Mouse (Mus musculus) embryonic facial prominence, embryonic 13.5 days (tissue): ENCODE data around the gene Kcna6. TPM values are rescaled to one million over a fixed set of nuclear protein-coding genes. Genes with fewer than 3 reads are reported as not detected.
A peak's percentile ranks its signal among the peaks of the same experiment; 100 is the strongest.

Experiments used
- ATAC-seq: fragments of 200-750 bp; cut with Nextera tagmentation; 2 replicates; pipeline ENCODE4 v1.8.0; 2017; ENCODE audit warnings: low read depth; ENCODE audit not compliant: insufficient number of reproducible peaks, insufficient read depth, low FRiP score, low TSS enrichment
- H3K27ac ChIP-seq: fragments of 300-500 bp; sonication (generic); 2 replicates; pipeline ENCODE4 v1.5.1; 2015; ENCODE audit warnings: moderate library complexity, mild to moderate bottlenecking, inconsistent platforms
- H3K27me3 ChIP-seq: fragments of 300-500 bp; sonication (generic); 2 replicates; pipeline ENCODE4 v1.6.1; 2015; ENCODE audit warnings: mild to moderate bottlenecking, inconsistent platforms
- H3K36me3 ChIP-seq: fragments of 300-500 bp; sonication (generic); 2 replicates; pipeline ENCODE4 v1.6.1; 2015; ENCODE audit warnings: mild to moderate bottlenecking, inconsistent platforms
- H3K4me1 ChIP-seq: fragments of 300-500 bp; sonication (generic); 2 replicates; pipeline ENCODE4 v1.6.1; 2015; ENCODE audit warnings: inconsistent platforms
- H3K4me2 ChIP-seq: fragments of 300-500 bp; sonication (generic); 2 replicates; pipeline ENCODE4 v1.6.1; 2015; ENCODE audit warnings: moderate library complexity, mild to moderate bottlenecking, inconsistent platforms
- H3K4me3 ChIP-seq: fragments of 300-500 bp; sonication (generic); 2 replicates; pipeline ENCODE4 v1.5.1; 2015; ENCODE audit warnings: mild to moderate bottlenecking, inconsistent platforms
- H3K9ac ChIP-seq: fragments of 300-500 bp; sonication (generic); 2 replicates; pipeline ENCODE4 v1.6.1; 2015; ENCODE audit warnings: mild to moderate bottlenecking, inconsistent platforms
- H3K9me3 ChIP-seq: fragments of 300-500 bp; sonication (generic); 2 replicates; pipeline ENCODE4 v1.6.1; 2016; ENCODE audit warnings: inconsistent platforms
- WGBS: fragments of 180-500 bp; shearing (Covaris S2); methylation state at CpG from one replicate; pipeline ENCODE4 v1.1.7; 2015; ENCODE audit warnings: mixed read lengths; 5-methylcytosine and 5-hydroxymethylcytosine counted together
- polyA plus RNA-seq: library from polyadenylated mRNA; unstranded; fragments of >200 nt; fragmentation: Nextera tagmentation; extraction: Ambion mirVana; gene quantifications from 2 replicates; pipeline ENCODE4 v1.2.1, GENCODE M21; 2015

Kcna6 gene
- polyA plus RNA-seq, 1 experiment from 2014 or later = 9.8 TPM

- Histone ChIP-seq H3K9me3 (no peaks in the 10 kb centered on the region), H3K9ac (no peak overlapping the region), H3K4me1 (peaks cover 8% of the 10 kb centered on the region; the same call in 1 of the 2 replicates), H3K27ac (no peak overlapping the region), H3K4me2 (no peak overlapping the region), H3K27me3 (no peaks in the 10 kb centered on the region), H3K36me3 (no peaks in the 10 kb centered on the region), H3K4me3 (no peak overlapping the region)
- 28% methylated on average over 7 of the region's 7 CpGs for WGBS
- no peak for ATAC-seq
These were observed 27.4 kb upstream of the Kcna6 start for GRCm38 (mm10) chr6:126767610-126768532.

DNA sequence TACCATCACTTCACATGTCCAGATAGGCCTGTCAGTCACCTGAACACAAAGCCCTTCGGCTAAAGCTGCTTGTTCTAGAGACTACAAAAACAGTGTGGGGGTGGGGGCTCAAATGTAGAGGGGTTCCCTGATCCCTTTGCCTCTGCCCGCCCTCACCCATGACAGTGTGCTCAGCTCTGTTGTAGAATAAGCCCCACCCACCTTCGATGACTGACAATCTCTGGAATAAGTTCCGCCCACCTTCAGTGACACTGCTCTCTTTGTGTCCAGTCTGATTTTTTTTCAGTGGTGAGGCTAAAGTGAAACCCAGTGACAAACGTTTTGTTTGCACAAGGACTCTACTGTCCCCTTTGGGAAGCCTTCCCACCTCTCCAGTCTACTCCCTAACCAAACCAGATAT, 26.1 kb upstream of the Kcna6 start:
- H3K4me3 ChIP-seq = no peak overlapping the region
- H3K4me2 ChIP-seq = no peak overlapping the region
- H3K9ac ChIP-seq = no peak overlapping the region
- H3K27me3 ChIP-seq = no peaks in the 10 kb centered on the region
- no peak for ATAC-seq
- no peaks in the 10 kb centered on the region for H3K36me3 ChIP-seq
- 56% methylated on average over 5 of the region's 5 CpGs for WGBS
- no peak overlapping the region for H3K27ac ChIP-seq
- H3K9me3 ChIP-seq = no peaks in the 10 kb centered on the region
- peaks cover 11% of the 10 kb centered on the region; the same call in 1 of the 2 replicates for H3K4me1 ChIP-seq

GRCm38 (mm10) chr6:126764563-126765091, 24.2 kb upstream of the Kcna6 start:
- H3K27me3 ChIP-seq = no peaks in the 10 kb centered on the region
- no peak overlapping the region for H3K9ac ChIP-seq
- H3K4me2 ChIP-seq = no peak overlapping the region
- H3K36me3 ChIP-seq = no peaks in the 10 kb centered on the region
- H3K9me3 ChIP-seq = no peaks in the 10 kb centered on the region
- WGBS = 69% methylated on average over 11 of the region's 11 CpGs
- no peak overlapping the region for H3K27ac ChIP-seq
- no peak for ATAC-seq
- H3K4me1 ChIP-seq = peaks cover 11% of the 10 kb centered on the region; the same call in 1 of the 2 replicates
- H3K4me3 ChIP-seq = no peak overlapping the region

DNA sequence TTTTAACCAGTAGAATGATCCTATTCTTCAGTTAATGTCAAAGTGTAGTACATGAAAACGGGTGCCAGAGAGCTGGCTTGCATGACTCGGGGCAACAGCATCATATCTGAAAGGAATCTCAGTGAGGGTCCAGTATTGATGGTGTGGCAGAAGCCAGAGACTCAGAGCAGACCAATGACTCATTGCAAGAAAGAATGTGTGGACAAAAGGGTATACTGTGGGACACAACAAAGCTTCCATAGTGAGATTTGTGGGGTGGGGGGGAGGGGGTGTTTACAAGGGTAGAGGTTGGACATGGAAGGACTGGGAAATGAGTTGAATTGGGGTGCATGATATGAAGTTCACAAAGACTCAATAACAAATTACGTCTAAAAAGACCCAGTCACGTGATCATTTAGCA, 20.9 kb upstream of the Kcna6 start:
- Histone ChIP-seq H3K9ac (no peak overlapping the region), H3K4me2 (no peak overlapping the region), H3K36me3 (no peaks in the 10 kb centered on the region), H3K27ac (no peak overlapping the region), H3K4me3 (no peak overlapping the region), H3K27me3 (no peaks in the 10 kb centered on the region), H3K9me3 (no peaks in the 10 kb centered on the region), H3K4me1 (peaks cover 5% of the 10 kb centered on the region)
- WGBS = 85% methylated on average over 4 of the region's 4 CpGs
- ATAC-seq = no peak

DNA sequence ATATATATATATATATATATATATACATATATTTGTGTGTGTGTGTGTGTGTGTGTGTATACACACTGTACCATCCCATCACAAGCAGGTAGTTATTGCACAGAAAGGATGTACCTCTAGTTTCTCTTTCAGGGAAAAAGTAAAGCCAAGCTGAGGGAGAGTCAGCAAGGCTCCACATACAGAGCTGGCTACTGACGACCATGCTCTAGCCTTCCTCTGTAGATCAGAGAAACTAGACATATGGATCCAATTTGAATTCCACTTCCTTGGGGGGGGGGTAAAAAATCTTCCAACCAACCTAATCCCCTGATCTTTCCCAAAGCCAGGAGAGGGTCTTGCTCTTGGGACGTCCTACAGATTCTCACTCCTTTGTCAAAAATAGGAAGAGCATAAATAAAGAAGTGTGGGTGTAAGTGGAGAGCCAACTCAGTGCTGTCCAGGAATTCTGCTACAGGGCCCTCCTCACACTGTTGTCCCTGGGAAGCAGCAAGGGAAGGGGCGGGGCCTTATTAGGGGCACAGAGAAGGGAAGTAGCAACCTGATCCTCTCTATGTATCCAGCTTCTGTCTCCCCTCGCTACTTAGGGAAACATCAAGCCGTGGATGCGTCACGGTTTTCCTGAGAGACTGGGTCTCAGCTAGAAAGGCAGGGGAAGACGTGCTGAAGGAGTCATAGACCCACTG, 15.4 kb upstream of the Kcna6 start:
- peak overlapping the region; percentile 86 for H3K27ac ChIP-seq
- peak; percentile 79; the same call in 1 of the 2 replicates for ATAC-seq
- no peaks in the 10 kb centered on the region for H3K36me3 ChIP-seq
- WGBS = 7% methylated on average over 8 of the region's 8 CpGs
- H3K27me3 ChIP-seq = no peaks in the 10 kb centered on the region
- peak overlapping the region; percentile 45 for H3K4me2 ChIP-seq
- no peak overlapping the region for H3K9ac ChIP-seq
- no peaks in the 10 kb centered on the region for H3K9me3 ChIP-seq
- H3K4me3 ChIP-seq = peak overlapping the region; percentile 4; the same call in 1 of the 2 replicates
- H3K4me1 ChIP-seq = peaks cover 30% of the 10 kb centered on the region

- Histone ChIP-seq H3K4me3 (no peak overlapping the region), H3K36me3 (no peaks in the 10 kb centered on the region), H3K27ac (peak overlapping the region; percentile 55; the same call in 1 of the 2 replicates), H3K27me3 (no peaks in the 10 kb centered on the region), H3K4me2 (peak overlapping the region; percentile 20), H3K4me1 (peaks cover 34% of the 10 kb centered on the region), H3K9ac (no peak overlapping the region), H3K9me3 (no peaks in the 10 kb centered on the region)
- WGBS = 38% methylated on average over 12 of the region's 12 CpGs
- no peak for ATAC-seq
These were observed 12.0 kb upstream of the Kcna6 start for GRCm38 (mm10) chr6:126752520-126752919.

- H3K27me3 ChIP-seq = peaks cover 7% of the 10 kb centered on the region
- WGBS = 54% methylated on average over 1 of the region's 1 CpGs
- no peaks in the 10 kb centered on the region for H3K9me3 ChIP-seq
- H3K4me2 ChIP-seq = no peak overlapping the region
- no peak for ATAC-seq
- H3K9ac ChIP-seq = no peak overlapping the region
- H3K4me1 ChIP-seq = 0 out of 2 replicates have a peak, but pooled peaks cover 3% of the 10 kb centered on the region
- H3K4me3 ChIP-seq = no peak overlapping the region
- no peaks in the 10 kb centered on the region for H3K36me3 ChIP-seq
- no peak overlapping the region for H3K27ac ChIP-seq
These were observed 5.4 kb upstream of the Kcna6 start for GRCm38 (mm10) chr6:126745888-126746287.

- Histone ChIP-seq H3K36me3 (no peaks in the 10 kb centered on the region), H3K9me3 (no peaks in the 10 kb centered on the region), H3K9ac (no peak overlapping the region), H3K27ac (no peak overlapping the region), H3K4me1 (peaks cover 7% of the 10 kb centered on the region), H3K4me3 (no peak overlapping the region), H3K4me2 (no peak overlapping the region), H3K27me3 (peaks cover 27% of the 10 kb centered on the region)
- WGBS = 37% methylated on average over 3 of the region's 3 CpGs
- no peak for ATAC-seq
These were observed 2.1 kb upstream of the Kcna6 start for GRCm38 (mm10) chr6:126742610-126743009.

- Histone ChIP-seq H3K27ac (peak overlapping the region; percentile 48), H3K4me1 (peaks cover 23% of the 10 kb centered on the region), H3K4me2 (peak overlapping the region; percentile 95), H3K4me3 (peak overlapping the region; percentile 61), H3K9me3 (no peaks in the 10 kb centered on the region), H3K27me3 (peaks cover 27% of the 10 kb centered on the region), H3K36me3 (no peaks in the 10 kb centered on the region), H3K9ac (peak overlapping the region; percentile 73)
- WGBS = under 1% methylated on average over 67 of the region's 67 CpGs
- ATAC-seq = no peak
These were observed 906 bp downstream of the Kcna6 start for GRCm38 (mm10) chr6:126739326-126740210.

DNA sequence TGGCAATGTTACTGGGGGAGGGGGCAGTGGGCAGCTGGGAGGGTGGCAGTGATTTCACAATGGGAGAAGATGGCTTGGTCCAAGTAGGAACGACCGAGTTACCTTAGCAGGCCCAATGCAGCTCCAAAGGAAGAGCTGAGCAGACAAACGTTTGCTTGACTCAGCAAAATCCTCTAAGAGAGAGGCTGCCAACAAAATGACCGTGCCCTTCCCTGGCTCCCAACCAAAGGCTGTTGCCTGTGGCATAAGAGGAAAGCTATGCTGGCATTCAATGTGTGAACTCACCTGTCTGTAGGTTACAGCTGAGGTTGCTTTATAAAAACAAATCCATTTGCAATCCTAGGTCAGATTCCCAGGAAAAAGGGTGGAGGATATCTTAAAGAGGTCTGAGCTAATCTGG, 3.5 kb downstream of the Kcna6 start:
- no peak overlapping the region for H3K9ac ChIP-seq
- no peaks in the 10 kb centered on the region for H3K9me3 ChIP-seq
- peaks cover 28% of the 10 kb centered on the region for H3K4me1 ChIP-seq
- 72% methylated on average over 4 of the region's 4 CpGs for WGBS
- H3K27ac ChIP-seq = no peak overlapping the region
- H3K4me2 ChIP-seq = no peak overlapping the region; the same call in 1 of the 2 replicates
- no peaks in the 10 kb centered on the region for H3K36me3 ChIP-seq
- ATAC-seq = no peak
- no peak overlapping the region for H3K4me3 ChIP-seq
- H3K27me3 ChIP-seq = peaks cover 27% of the 10 kb centered on the region

DNA sequence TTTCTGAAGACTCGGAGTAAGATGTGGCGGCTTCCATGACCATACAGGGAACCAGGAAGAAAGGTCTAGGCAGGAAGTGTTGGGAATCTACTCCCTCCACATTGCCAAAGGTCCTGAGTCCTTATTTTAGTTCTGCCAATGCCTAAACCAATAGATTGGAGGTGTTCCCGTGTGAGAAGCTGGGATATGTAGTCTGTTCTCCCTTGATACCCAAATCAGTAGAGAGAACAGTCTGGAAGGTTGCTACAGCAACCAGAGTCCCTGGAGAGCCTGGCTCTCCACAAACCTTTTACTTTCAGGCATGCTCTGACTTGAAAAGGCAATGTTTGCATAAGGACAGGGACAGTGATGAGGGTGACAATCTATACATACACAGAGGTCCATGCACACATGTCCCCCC, 4.7 kb downstream of the Kcna6 start:
- 75% methylated on average over 3 of the region's 3 CpGs for WGBS
- no peak for ATAC-seq
- H3K4me1 ChIP-seq = peaks cover 28% of the 10 kb centered on the region
- H3K27ac ChIP-seq = no peak overlapping the region
- H3K4me3 ChIP-seq = no peak overlapping the region
- H3K9ac ChIP-seq = no peak overlapping the region
- H3K36me3 ChIP-seq = no peaks in the 10 kb centered on the region
- H3K4me2 ChIP-seq = no peak overlapping the region
- peaks cover 20% of the 10 kb centered on the region for H3K27me3 ChIP-seq
- H3K9me3 ChIP-seq = no peaks in the 10 kb centered on the region
